Mouse (Mus musculus) brain, embryonic 14.5 days (tissue): ENCODE measurements around the gene Mras. TPM values are rescaled to one million over a fixed set of nuclear protein-coding genes. Genes with fewer than 3 reads are reported as not detected.
A peak's percentile ranks its signal among the peaks of the same experiment; 100 is the strongest.

ENCODE experiments used
- DNase-seq: peaks from one replicate; pipeline ENCODE4 v3.0.0-alpha.2; 2011; ENCODE audit warnings: low read depth
- CTCF ChIP-seq: fragments of 200-500 bp; IDR thresholded peaks from 2 replicates; pipeline ENCODE4 v1.5.1; 2012; ENCODE audit warnings: inconsistent platforms, mild to moderate bottlenecking, moderate library complexity, borderline replicate concordance; ENCODE audit not compliant: insufficient read depth, insufficient read length; ENCODE audit errors: extremely low read depth
- POLR2A ChIP-seq: fragments of 200-500 bp; IDR thresholded peaks from 2 replicates; pipeline ENCODE4 v1.6.1; 2012; ENCODE audit warnings: mild to moderate bottlenecking, inconsistent platforms, borderline replicate concordance; ENCODE audit not compliant: poor library complexity, insufficient read depth, insufficient read length, severe bottlenecking; ENCODE audit errors: extremely low read depth
- polyA plus RNA-seq: library from polyadenylated mRNA; depleted of rRNA; stranded (reverse); fragments of >200 nt; gene quantifications from 2 replicates; pipeline ENCODE4 v1.2.3, GENCODE M21; 2012; rRNA removed

Mras gene
- polyA plus RNA-seq, 1 experiment, result 71.0 TPM

DNA sequence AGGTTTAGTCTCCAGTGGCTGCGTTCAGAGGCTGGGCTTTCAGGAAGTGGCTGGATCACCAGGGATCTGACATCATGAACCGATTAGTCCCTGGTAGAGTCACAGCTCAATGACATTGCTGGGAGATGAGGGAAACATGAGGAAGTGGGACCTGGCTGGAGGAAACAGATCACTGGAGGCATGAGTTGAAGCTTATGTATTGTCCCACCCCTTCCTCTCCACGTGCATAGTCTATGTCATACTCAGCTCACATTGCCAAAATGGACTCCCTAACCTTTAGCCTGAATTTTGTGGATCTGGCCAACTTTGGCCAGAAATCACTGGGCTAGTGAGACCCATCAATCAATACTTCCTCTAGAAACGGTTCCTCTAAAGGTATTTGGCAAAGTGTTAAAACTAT is 84.2 kb downstream of the Mras start:
- no peak for DNase-seq
- no peak for TF ChIP-seq POLR2A
- no peak for TF ChIP-seq CTCF

GRCm38 (mm10) chr9:99345351-99345792 is 91.8 kb downstream of the Mras start:
- TF ChIP-seq POLR2A (no peak), CTCF (no peak)
- peak; percentile 86 for DNase-seq

DNA sequence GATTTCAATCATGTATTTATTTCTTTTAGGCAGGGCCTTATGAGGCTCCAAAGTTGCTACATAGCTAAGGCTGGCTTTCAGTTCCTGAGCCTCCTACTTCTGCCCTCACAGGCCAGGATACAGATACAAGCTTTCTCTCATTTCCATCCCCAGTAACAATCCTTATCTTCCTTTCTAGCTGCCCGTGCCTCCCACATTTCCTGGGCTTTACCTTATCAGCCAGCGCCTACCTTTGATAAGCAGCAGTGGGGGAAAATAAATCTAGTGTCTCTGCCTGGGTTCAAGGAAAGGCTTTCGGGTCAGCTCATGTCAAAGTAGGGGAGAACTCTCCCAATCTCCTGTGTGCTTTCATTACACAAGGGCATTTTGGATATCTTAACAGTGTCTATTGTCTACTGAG is 95.6 kb downstream of the Mras start:
- TF ChIP-seq CTCF (no peak), POLR2A (no peak)
- DNase-seq, result no peak

GRCm38 (mm10) chr9:99340126-99340525 is 97.1 kb downstream of the Mras start:
- TF ChIP-seq CTCF, result no peak
- TF ChIP-seq POLR2A, result no peak
- DNase-seq, result no peak

DNA sequence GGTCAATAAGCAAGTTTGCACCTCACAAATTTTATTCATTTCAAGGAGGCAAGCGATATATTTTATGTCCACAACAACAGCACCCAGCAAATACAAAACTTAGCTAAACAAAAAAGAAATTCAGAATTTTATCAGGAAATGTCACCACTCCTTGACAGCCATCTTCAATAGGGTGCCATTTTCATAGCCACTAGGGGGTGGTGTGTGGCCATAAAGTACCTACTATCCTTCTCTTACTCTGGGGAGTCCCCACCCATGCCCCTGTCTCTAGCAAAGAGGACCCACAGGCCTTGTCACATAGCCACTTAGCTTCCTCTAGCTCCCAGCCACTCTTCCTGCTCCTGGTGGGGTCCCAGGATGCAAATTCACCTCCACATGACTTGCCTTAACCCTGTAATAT is 98.0 kb downstream of the Mras start:
- TF ChIP-seq POLR2A (no peak), CTCF (no peak)
- DNase-seq, result no peak

- TF ChIP-seq CTCF (no peak), POLR2A (no peak)
- no peak for DNase-seq
Observed at GRCm38 (mm10) chr9:99338293-99338692, 98.9 kb downstream of the Mras start.

- no peak for DNase-seq
- TF ChIP-seq CTCF (no peak), POLR2A (no peak)
Observed at GRCm38 (mm10) chr9:99336538-99336937, 100.6 kb downstream of the Mras start.

Other genes starting within 250 kb of the Mras start
- gene Faiml, start 200.1 kb downstream of the Mras start, polyA plus RNA-seq, result not detected in 2 replicates
- gene Cep70, start 194.0 kb downstream of the Mras start, polyA plus RNA-seq, result 32.7 and 34.0 TPM in 2 replicates
- gene Esyt3, start 78.8 kb downstream of the Mras start, polyA plus RNA-seq, result 0.56 and 0.63 TPM in 2 replicates
- 0.25 and 0.56 TPM in 2 replicates for gene Nme9, start 14.1 kb upstream of the Mras start, polyA plus RNA-seq
- 54.8 and 57.7 TPM in 2 replicates for gene Armc8, start 131.5 kb upstream of the Mras start, polyA plus RNA-seq
- gene Dbr1, start 138.4 kb upstream of the Mras start, polyA plus RNA-seq, result 18.0 and 19.6 TPM in 2 replicates
- gene A4gnt, start 175.1 kb upstream of the Mras start, polyA plus RNA-seq, result not detected in 2 replicates
- gene Dzip1l, start 192.1 kb upstream of the Mras start, polyA plus RNA-seq, result 5.2 and 8.2 TPM in 2 replicates